Mouse (Mus musculus) embryonic facial prominence, embryonic 15.5 days (tissue): ENCODE results near the gene Ctc1. TPM values are rescaled to one million over a fixed set of nuclear protein-coding genes. Genes with fewer than 3 reads are reported as not detected.

ENCODE experiments used
- ATAC-seq: fragments of 200-750 bp; cut with Nextera tagmentation; 2 replicates; pipeline ENCODE4 v1.8.0; 2017; ENCODE audit warnings: low read depth, moderate TSS enrichment; ENCODE audit not compliant: insufficient number of reproducible peaks, low FRiP score, low TSS enrichment
- H3K27ac ChIP-seq: fragments of 300-500 bp; sonication (generic); replicated peaks from 2 replicates; pipeline ENCODE4 v1.5.1; 2015; ENCODE audit warnings: mild to moderate bottlenecking, inconsistent platforms
- H3K27me3 ChIP-seq: fragments of 300-500 bp; sonication (generic); 2 replicates; pipeline ENCODE4 v1.6.1; 2015; ENCODE audit warnings: inconsistent platforms
- H3K36me3 ChIP-seq: fragments of 300-500 bp; sonication (generic); 2 replicates; pipeline ENCODE4 v1.6.1; 2015; ENCODE audit warnings: mild to moderate bottlenecking, inconsistent platforms
- H3K4me1 ChIP-seq: fragments of 300-500 bp; sonication (generic); 2 replicates; pipeline ENCODE4 v1.6.1; 2015; ENCODE audit warnings: inconsistent platforms
- H3K4me2 ChIP-seq: fragments of 300-500 bp; sonication (generic); replicated peaks from 2 replicates; pipeline ENCODE4 v1.6.1; 2015; ENCODE audit warnings: mild to moderate bottlenecking, inconsistent platforms
- H3K4me3 ChIP-seq: fragments of 300-500 bp; sonication (generic); replicated peaks from 2 replicates; pipeline ENCODE4 v1.5.1; 2015; ENCODE audit warnings: mild to moderate bottlenecking, inconsistent platforms
- H3K9ac ChIP-seq: fragments of 300-500 bp; sonication (generic); 2 replicates; pipeline ENCODE4 v1.6.1; 2015; ENCODE audit warnings: inconsistent platforms
- H3K9me3 ChIP-seq: fragments of 300-500 bp; sonication (generic); replicated peaks from 2 replicates; pipeline ENCODE4 v1.6.1; 2016; ENCODE audit warnings: inconsistent platforms
- WGBS: fragments of 180-500 bp; shearing (Covaris S2); methylation state at CpG from one replicate; pipeline ENCODE4 v1.1.7; 2015; 5-methylcytosine and 5-hydroxymethylcytosine counted together
- polyA plus RNA-seq: library from polyadenylated mRNA; unstranded; fragments of >200 nt; fragmentation: Nextera tagmentation; extraction: Ambion mirVana; gene quantifications from 2 replicates; pipeline ENCODE4 v1.2.1, GENCODE M21; 2015

Gene Ctc1
- polyA plus RNA-seq, 1 experiment from 2014 or later = 53.5 TPM

GRCm38 (mm10) chr11:69035411-69035810 lies 19.7 kb downstream of the Ctc1 start:
- peak overlapping the region; percentile 55; the same call in 1 of the 2 replicates for H3K4me2 ChIP-seq
- 81% methylated on average over 9 of the region's 9 CpGs for WGBS

GRCm38 (mm10) chr11:69035849-69036248 lies 20.1 kb downstream of the Ctc1 start:
- Histone ChIP-seq H3K27ac (peak overlapping the region; percentile 92), H3K4me1 (peaks cover 28% of the 10 kb centered on the region), H3K4me2 (peak overlapping the region; percentile 55), H3K36me3 (peaks cover 45% of the 10 kb centered on the region), H3K4me3 (peak overlapping the region; percentile 10; the same call in 1 of the 2 replicates), H3K9me3 (no peaks in the 10 kb centered on the region), H3K27me3 (no peaks in the 10 kb centered on the region), H3K9ac (no peak overlapping the region)
- 4% methylated on average over 8 of the region's 8 CpGs for WGBS
- ATAC-seq = peak; percentile 34; the same call in 1 of the 2 replicates

More at GRCm38 (mm10) chr11:69035411-69035810, 19.7 kb downstream of the Ctc1 start:
- ATAC-seq = no peak
- peak overlapping the region; percentile 78 for H3K27ac ChIP-seq
- H3K4me3 ChIP-seq = peak overlapping the region; percentile 10; the same call in 1 of the 2 replicates
- H3K9ac ChIP-seq = no peak overlapping the region
- H3K27me3 ChIP-seq = no peaks in the 10 kb centered on the region
- peaks cover 50% of the 10 kb centered on the region for H3K36me3 ChIP-seq
- peaks cover 28% of the 10 kb centered on the region for H3K4me1 ChIP-seq
- H3K9me3 ChIP-seq = no peaks in the 10 kb centered on the region

GRCm38 (mm10) chr11:69036486-69037230 lies 20.9 kb downstream of the Ctc1 start:
- Histone ChIP-seq H3K4me2 (peak overlapping the region; percentile 55), H3K9ac (peak overlapping the region; percentile 74), H3K27me3 (no peaks in the 10 kb centered on the region), H3K4me3 (peak overlapping the region; percentile 78), H3K36me3 (peaks cover 37% of the 10 kb centered on the region), H3K4me1 (peaks cover 28% of the 10 kb centered on the region), H3K9me3 (no peaks in the 10 kb centered on the region), H3K27ac (peak overlapping the region; percentile 92)
- ATAC-seq = no peak
- WGBS = 8% methylated on average over 20 of the region's 20 CpGs

GRCm38 (mm10) chr11:69037231-69038061 lies 21.7 kb downstream of the Ctc1 start:
- Histone ChIP-seq H3K27ac (peak overlapping the region; percentile 92), H3K9me3 (no peaks in the 10 kb centered on the region), H3K9ac (peak overlapping the region; percentile 74), H3K36me3 (peaks cover 32% of the 10 kb centered on the region), H3K27me3 (no peaks in the 10 kb centered on the region), H3K4me2 (peak overlapping the region; percentile 55), H3K4me3 (peak overlapping the region; percentile 78), H3K4me1 (peaks cover 28% of the 10 kb centered on the region)
- ATAC-seq = 0 out of 2 replicates have a peak, but pooled peaks have one; percentile 17
- under 1% methylated on average over 34 of the region's 34 CpGs for WGBS

- 78% methylated on average over 5 of the region's 5 CpGs for WGBS
- no peak for ATAC-seq
- Histone ChIP-seq H3K27ac (no peak overlapping the region), H3K4me2 (peak overlapping the region; percentile 60), H3K9me3 (no peaks in the 10 kb centered on the region), H3K4me1 (peaks cover 28% of the 10 kb centered on the region), H3K27me3 (no peaks in the 10 kb centered on the region), H3K9ac (no peak overlapping the region), H3K4me3 (peak overlapping the region; percentile 78), H3K36me3 (peaks cover 24% of the 10 kb centered on the region)
Observed at GRCm38 (mm10) chr11:69038173-69038572, 22.5 kb downstream of the Ctc1 start.

- Histone ChIP-seq H3K27me3 (no peaks in the 10 kb centered on the region), H3K27ac (peak within 1 kb of the TSS; percentile 87), H3K4me3 (peak within 1 kb of the TSS; percentile 84), H3K36me3 (peaks cover 21% of the 10 kb centered on the region), H3K4me2 (peak within 1 kb of the TSS; percentile 84), H3K4me1 (peaks cover 27% of the 10 kb centered on the region), H3K9me3 (no peaks in the 10 kb centered on the region), H3K9ac (peak within 1 kb of the TSS; percentile 63)
- under 1% methylated on average over 54 of the region's 54 CpGs for WGBS
- peak; percentile 68 for ATAC-seq
Observed at GRCm38 (mm10) chr11:69045531-69046394, 30.1 kb downstream of the Ctc1 start, which contains the start of gene Aurkb. Gene Aurkb, plus strand, starts transcription at chr11:69045647.

- no peaks in the 10 kb centered on the region for H3K27me3 ChIP-seq
- no peaks in the 10 kb centered on the region for H3K9me3 ChIP-seq
- peak overlapping the region; percentile 84 for H3K4me3 ChIP-seq
- H3K4me1 ChIP-seq = peaks cover 27% of the 10 kb centered on the region
- peaks cover 26% of the 10 kb centered on the region for H3K36me3 ChIP-seq
- H3K4me2 ChIP-seq = peak overlapping the region; percentile 84
- 9% methylated on average over 9 of the region's 9 CpGs for WGBS
- H3K9ac ChIP-seq = peak overlapping the region; percentile 63
- peak overlapping the region; percentile 87 for H3K27ac ChIP-seq
- no peak for ATAC-seq
Observed at GRCm38 (mm10) chr11:69046395-69046774, 30.7 kb downstream of the Ctc1 start.

- no peaks in the 10 kb centered on the region for H3K27me3 ChIP-seq
- no peak overlapping the region for H3K9ac ChIP-seq
- peak overlapping the region; percentile 84; the same call in 1 of the 2 replicates for H3K4me3 ChIP-seq
- H3K4me1 ChIP-seq = peaks cover 27% of the 10 kb centered on the region
- no peaks in the 10 kb centered on the region for H3K9me3 ChIP-seq
- 89% methylated on average over 12 of the region's 12 CpGs for WGBS
- H3K36me3 ChIP-seq = peaks cover 29% of the 10 kb centered on the region
- H3K4me2 ChIP-seq = peak overlapping the region; percentile 84
- no peak for ATAC-seq
- no peak overlapping the region for H3K27ac ChIP-seq
Observed at GRCm38 (mm10) chr11:69047592-69047991, 31.9 kb downstream of the Ctc1 start.

- Histone ChIP-seq H3K4me3 (no peak overlapping the region), H3K27me3 (no peaks in the 10 kb centered on the region), H3K36me3 (peaks cover 29% of the 10 kb centered on the region), H3K9me3 (no peaks in the 10 kb centered on the region), H3K9ac (no peak overlapping the region), H3K27ac (no peak overlapping the region), H3K4me2 (no peak overlapping the region), H3K4me1 (peaks cover 27% of the 10 kb centered on the region)
- ATAC-seq = no peak
- 95% methylated on average over 14 of the region's 14 CpGs for WGBS
Observed at GRCm38 (mm10) chr11:69048151-69048550, 32.4 kb downstream of the Ctc1 start.

- H3K4me1 ChIP-seq = peaks cover 27% of the 10 kb centered on the region
- no peak overlapping the region for H3K4me3 ChIP-seq
- WGBS = 94% methylated on average over 8 of the region's 8 CpGs
- H3K27ac ChIP-seq = no peak overlapping the region
- no peaks in the 10 kb centered on the region for H3K9me3 ChIP-seq
- no peak overlapping the region for H3K4me2 ChIP-seq
- ATAC-seq = no peak
- H3K36me3 ChIP-seq = peaks cover 29% of the 10 kb centered on the region
- H3K27me3 ChIP-seq = no peaks in the 10 kb centered on the region
- no peak overlapping the region for H3K9ac ChIP-seq
Observed at GRCm38 (mm10) chr11:69050748-69051147, 35.0 kb downstream of the Ctc1 start.
